Mouse (Mus musculus): Measurements from ENCODE around the gene Kcnk7. TPM values are rescaled to one million over a fixed set of nuclear protein-coding genes. Genes with fewer than 3 reads are reported as not detected.

Kcnk7 gene
- 2.0 and 4.6 TPM in 2 replicates for polyA plus RNA-seq (2012; rRNA removed)

DNA sequence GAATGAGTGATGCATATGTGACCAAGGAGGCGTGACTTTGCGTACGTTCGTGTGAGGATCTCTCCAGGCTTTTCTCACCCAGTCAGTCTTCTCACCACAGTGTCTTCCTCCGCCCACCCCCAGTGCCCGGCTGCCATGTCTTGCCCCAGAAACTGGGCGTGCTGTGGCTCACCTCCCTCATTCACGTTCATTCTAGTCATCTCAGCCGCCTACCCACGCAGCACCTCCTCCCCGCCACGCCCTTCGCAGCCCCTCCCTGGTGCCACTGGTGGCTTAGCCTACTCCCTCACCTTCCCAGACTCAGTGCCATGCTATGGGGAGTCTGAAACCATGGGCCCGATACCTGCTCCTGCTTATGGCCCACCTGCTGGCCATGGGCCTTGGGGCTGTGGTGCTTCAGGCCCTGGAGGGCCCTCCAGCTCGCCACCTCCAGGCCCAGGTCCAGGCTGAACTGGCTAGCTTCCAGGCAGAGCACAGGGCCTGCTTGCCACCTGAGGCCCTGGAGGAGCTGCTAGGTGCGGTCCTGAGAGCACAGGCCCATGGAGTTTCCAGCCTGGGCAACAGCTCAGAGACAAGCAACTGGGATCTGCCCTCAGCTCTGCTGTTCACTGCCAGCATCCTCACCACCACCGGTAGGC is at the start of gene Kcnk7:
Kcnk7 (plus strand) TSS at position 205 of the 638 bp plus-strand sequence.
- 51% methylated on average over 17 of the region's 17 CpGs for WGBS
- Histone ChIP-seq H3K4me3 (replicated peaks; ENCODE audit: extremely low read depth, low read depth, low read length) (no peak within 1 kb of the TSS), H3K4me1 (ENCODE audit: control insufficient read depth, insufficient read depth, low read length) (peaks cover 4% of the 10 kb centered on the region; the same call in 1 of the 2 replicates)
- no peak for TF ChIP-seq CTCF (IDR thresholded peaks at IDR 0.05; ENCODE audit: insufficient read depth, low read length)
- TF ChIP-seq POLR2A (IDR thresholded peaks at IDR 0.05; ENCODE audit: borderline replicate concordance, extremely low read depth, low read depth, low read length), result no peak
- peak; percentile 62 for DNase-seq

- 60% methylated on average over 43 of the region's 43 CpGs for WGBS
- DNase-seq, result no peak
- Histone ChIP-seq H3K4me3 (replicated peaks; ENCODE audit: extremely low read depth, low read depth, low read length) (no peak overlapping the region), H3K4me1 (ENCODE audit: control insufficient read depth, insufficient read depth, low read length) (no peaks in the 10 kb centered on the region)
- TF ChIP-seq CTCF (IDR thresholded peaks at IDR 0.05; ENCODE audit: insufficient read depth, low read length) (no peak), POLR2A (IDR thresholded peaks at IDR 0.05; ENCODE audit: borderline replicate concordance, extremely low read depth, low read depth, low read length) (no peak)
These were observed 49.4 kb upstream of the Kcnk7 start for GRCm38 (mm10) chr19:5654720-5655298.

- Histone ChIP-seq H3K4me3 (replicated peaks; ENCODE audit: extremely low read depth, low read depth, low read length) (peak overlapping the region; percentile 63), H3K4me1 (ENCODE audit: control insufficient read depth, insufficient read depth, low read length) (peaks cover 13% of the 10 kb centered on the region)
- peak; percentile 48 for DNase-seq
- 58% methylated on average over 16 of the region's 16 CpGs for WGBS
- TF ChIP-seq CTCF (IDR thresholded peaks at IDR 0.05; ENCODE audit: insufficient read depth, low read length) (no peak), POLR2A (IDR thresholded peaks at IDR 0.05; ENCODE audit: borderline replicate concordance, extremely low read depth, low read depth, low read length) (peak; percentile 81; the same call in 1 of the 2 replicates)
These were observed 43.0 kb upstream of the Kcnk7 start for GRCm38 (mm10) chr19:5660942-5661751.

- DNase-seq, result no peak
- TF ChIP-seq POLR2A (IDR thresholded peaks at IDR 0.05; ENCODE audit: borderline replicate concordance, extremely low read depth, low read depth, low read length) (peak; percentile 26; the same call in 1 of the 2 replicates), CTCF (IDR thresholded peaks at IDR 0.05; ENCODE audit: insufficient read depth, low read length) (no peak)
- Histone ChIP-seq H3K4me1 (ENCODE audit: control insufficient read depth, insufficient read depth, low read length) (peaks cover 13% of the 10 kb centered on the region), H3K4me3 (replicated peaks; ENCODE audit: extremely low read depth, low read depth, low read length) (peak overlapping the region; percentile 88)
- WGBS, result 31% methylated on average over 8 of the region's 8 CpGs
These were observed 41.9 kb upstream of the Kcnk7 start for GRCm38 (mm10) chr19:5662310-5662709.

GRCm38 (mm10) chr19:5662981-5663913 is 40.9 kb upstream of the Kcnk7 start, which contains the start of gene Sipa1:
Gene Sipa1 (minus strand): TSS chr19:5663707.
- H3K4me3 ChIP-seq (replicated peaks; ENCODE audit: extremely low read depth, low read depth, low read length), result peak within 1 kb of the TSS; percentile 88
- peaks cover 13% of the 10 kb centered on the region for H3K4me1 ChIP-seq (ENCODE audit: control insufficient read depth, insufficient read depth, low read length)
- TF ChIP-seq POLR2A (IDR thresholded peaks at IDR 0.05; ENCODE audit: borderline replicate concordance, extremely low read depth, low read depth, low read length) (peak; percentile 96), CTCF (IDR thresholded peaks at IDR 0.05; ENCODE audit: insufficient read depth, low read length) (no peak)
- DNase-seq, result peak; percentile 96
- 3% methylated on average over 32 of the region's 32 CpGs for WGBS

- no peak for DNase-seq
- Histone ChIP-seq H3K4me3 (replicated peaks; ENCODE audit: extremely low read depth, low read depth, low read length) (no peak overlapping the region), H3K4me1 (ENCODE audit: control insufficient read depth, insufficient read depth, low read length) (peaks cover 13% of the 10 kb centered on the region)
- 94% methylated on average over 10 of the region's 10 CpGs for WGBS
- no peak for TF ChIP-seq CTCF (IDR thresholded peaks at IDR 0.05; ENCODE audit: insufficient read depth, low read length)
- no peak for TF ChIP-seq POLR2A (IDR thresholded peaks at IDR 0.05; ENCODE audit: borderline replicate concordance, extremely low read depth, low read depth, low read length)
These were observed 39.4 kb upstream of the Kcnk7 start for GRCm38 (mm10) chr19:5664669-5665257.

DNA sequence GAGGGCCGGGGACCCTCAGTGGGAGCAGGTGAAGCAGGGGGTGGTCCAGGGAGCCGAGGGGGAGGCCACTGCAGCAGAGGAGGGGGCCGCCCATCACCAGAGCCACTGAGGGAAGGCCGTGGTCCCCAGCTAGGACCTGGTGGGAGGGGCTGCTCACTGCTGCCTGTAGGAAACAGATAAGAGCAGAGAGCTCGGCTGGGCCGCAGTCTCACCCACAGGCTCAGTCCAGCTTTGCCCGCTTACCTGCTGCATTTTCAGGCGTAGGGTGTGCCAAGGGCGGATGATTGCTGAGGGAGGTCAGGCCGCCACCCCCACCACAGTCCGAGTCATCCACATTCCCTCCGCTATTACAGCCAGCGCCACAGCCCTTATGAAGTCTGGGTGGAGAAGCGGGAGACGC is 38.7 kb upstream of the Kcnk7 start:
- H3K4me1 ChIP-seq (ENCODE audit: control insufficient read depth, insufficient read depth, low read length), result peaks cover 8% of the 10 kb centered on the region
- 90% methylated on average over 15 of the region's 15 CpGs for WGBS
- TF ChIP-seq CTCF (IDR thresholded peaks at IDR 0.05; ENCODE audit: insufficient read depth, low read length), result no peak
- TF ChIP-seq POLR2A (IDR thresholded peaks at IDR 0.05; ENCODE audit: borderline replicate concordance, extremely low read depth, low read depth, low read length), result no peak
- DNase-seq, result no peak
- H3K4me3 ChIP-seq (replicated peaks; ENCODE audit: extremely low read depth, low read depth, low read length), result no peak overlapping the region

DNA sequence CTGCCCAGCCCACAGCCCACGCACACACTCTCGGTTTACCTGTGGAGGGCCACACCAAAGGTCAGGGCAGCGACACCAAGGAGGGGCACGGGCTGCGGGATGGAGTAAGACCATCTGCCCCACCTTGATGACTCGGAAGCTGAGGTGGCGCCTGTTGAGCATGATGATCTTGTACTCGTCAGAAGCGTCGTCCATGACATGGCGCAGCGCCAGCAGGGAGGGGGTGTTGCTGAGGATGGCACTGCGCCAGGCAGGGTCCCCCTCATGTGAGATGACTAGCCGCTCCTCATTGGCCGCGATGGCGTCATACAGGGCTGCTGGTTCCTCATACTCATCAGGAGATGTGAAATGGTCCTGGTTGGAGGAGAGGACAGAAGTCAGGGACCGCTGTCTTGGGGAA is 37.8 kb upstream of the Kcnk7 start:
- peaks cover 7% of the 10 kb centered on the region for H3K4me1 ChIP-seq (ENCODE audit: control insufficient read depth, insufficient read depth, low read length)
- no peak overlapping the region for H3K4me3 ChIP-seq (replicated peaks; ENCODE audit: extremely low read depth, low read depth, low read length)
- no peak for DNase-seq
- 92% methylated on average over 18 of the region's 18 CpGs for WGBS
- TF ChIP-seq POLR2A (IDR thresholded peaks at IDR 0.05; ENCODE audit: borderline replicate concordance, extremely low read depth, low read depth, low read length), result no peak
- no peak for TF ChIP-seq CTCF (IDR thresholded peaks at IDR 0.05; ENCODE audit: insufficient read depth, low read length)

Measured in lung, adult 2 months (tissue).